Mouse (Mus musculus): ENCODE measurements around the gene Rps15a. TPM values are rescaled to one million over a fixed set of nuclear protein-coding genes. Genes with fewer than 3 reads are reported as not detected.

The Rps15a gene
- total and polyA plus RNA-seq, 3 experiments, result 517 to 865 (median 581) TPM

DNA sequence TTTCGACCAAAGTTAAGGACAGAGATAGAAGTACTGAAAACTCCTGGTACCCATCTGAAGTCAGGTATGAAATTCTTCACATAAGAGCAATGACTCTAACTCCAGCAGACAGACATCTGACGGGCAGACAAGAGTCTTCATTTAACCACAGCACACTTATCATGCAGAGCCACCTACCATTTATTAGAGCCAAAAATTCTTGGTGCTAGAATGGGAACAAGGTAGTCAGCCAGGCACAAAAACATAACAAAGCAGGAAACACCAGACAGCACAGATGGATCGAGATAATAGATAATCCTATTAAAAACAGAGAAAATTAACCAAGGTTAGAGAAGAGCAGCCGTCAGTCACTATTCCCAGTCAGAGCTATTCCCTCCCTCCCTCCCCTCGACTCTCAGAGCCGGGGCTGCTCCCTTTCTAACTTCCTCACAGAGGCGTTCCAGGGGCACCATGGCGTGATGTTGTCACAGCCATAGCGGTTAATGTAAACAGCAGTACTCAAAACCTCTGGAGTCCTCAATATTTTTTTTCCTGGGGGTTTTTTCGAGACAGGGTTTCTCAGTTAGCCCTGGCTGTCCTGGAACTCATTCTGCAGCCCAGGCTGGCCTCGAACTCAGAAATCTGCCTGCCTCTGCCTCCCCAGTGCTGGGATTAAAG lies 10.4 kb upstream of the Rps15a start:
- Histone ChIP-seq H3K4me3 (no peak overlapping the region), H3K36me3 (ENCODE audit: control insufficient read depth, insufficient read depth, low read length) (peaks cover 10% of the 10 kb centered on the region), H3K27ac (no peak overlapping the region), H3K79me2 (replicated peaks; ENCODE audit: control insufficient read depth, insufficient read depth, low read length) (peaks cover 3% of the 10 kb centered on the region), H3K9ac (ENCODE audit: low read depth, low read length) (no peak overlapping the region), H3K27me3 (ENCODE audit: control insufficient read depth, insufficient read depth, low read length) (no peaks in the 10 kb centered on the region), H3K4me1 (ENCODE audit: control insufficient read depth, insufficient read depth, low read length) (peaks cover 1% of the 10 kb centered on the region; the same call in 1 of the 2 replicates)
- intact Hi-C loops (cut with DNase I), result loop anchor here (5.0 kb wide), 1 partner anchor 151 kb away; no protein-coding TSS in a partner anchor
- 63% methylated on average over 11 of the region's 11 CpGs for WGBS
- DNase-seq, result no peak
- TF ChIP-seq POLR2A (IDR thresholded peaks at IDR 0.05; ENCODE audit: insufficient read depth, low read depth, low read length) (no peak), EP300 (IDR thresholded peaks at IDR 0.05; ENCODE audit: insufficient read depth, low read depth, low read length) (no peak), CTCF (IDR thresholded peaks at IDR 0.05) (no peak)

DNA sequence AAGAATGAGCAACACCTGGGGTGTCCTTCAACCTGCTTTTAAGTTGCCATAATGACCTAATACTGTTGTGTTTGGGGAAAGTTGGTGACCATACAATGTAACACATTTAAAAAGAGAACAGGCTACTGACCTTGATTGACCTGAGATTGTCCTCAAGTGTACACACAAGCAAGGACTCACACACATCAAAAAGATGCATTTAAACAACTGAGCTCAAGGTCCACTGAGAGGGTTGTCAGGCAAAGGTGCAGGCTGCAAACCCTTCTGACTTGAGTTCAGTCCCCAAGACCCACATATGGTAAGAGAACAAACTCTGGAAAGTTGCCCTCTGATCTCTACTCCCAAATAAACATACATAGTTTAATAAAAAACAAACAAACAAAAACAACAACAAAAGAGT lies 9.7 kb upstream of the Rps15a start:
- Histone ChIP-seq H3K4me3 (no peak overlapping the region), H3K27ac (no peak overlapping the region), H3K9ac (ENCODE audit: low read depth, low read length) (no peak overlapping the region), H3K79me2 (replicated peaks; ENCODE audit: control insufficient read depth, insufficient read depth, low read length) (peaks cover 3% of the 10 kb centered on the region), H3K36me3 (ENCODE audit: control insufficient read depth, insufficient read depth, low read length) (peaks cover 10% of the 10 kb centered on the region), H3K27me3 (ENCODE audit: control insufficient read depth, insufficient read depth, low read length) (no peaks in the 10 kb centered on the region), H3K4me1 (ENCODE audit: control insufficient read depth, insufficient read depth, low read length) (peaks cover 1% of the 10 kb centered on the region; the same call in 1 of the 2 replicates)
- intact Hi-C loops (cut with DNase I), result loop anchor here (5.0 kb wide), 1 partner anchor 152 kb away; no protein-coding TSS in a partner anchor
- no peak for TF ChIP-seq CTCF (IDR thresholded peaks at IDR 0.05)
- no peak for TF ChIP-seq POLR2A (IDR thresholded peaks at IDR 0.05; ENCODE audit: insufficient read depth, low read depth, low read length)
- TF ChIP-seq EP300 (IDR thresholded peaks at IDR 0.05; ENCODE audit: insufficient read depth, low read depth, low read length), result no peak
- no peak for DNase-seq

DNA sequence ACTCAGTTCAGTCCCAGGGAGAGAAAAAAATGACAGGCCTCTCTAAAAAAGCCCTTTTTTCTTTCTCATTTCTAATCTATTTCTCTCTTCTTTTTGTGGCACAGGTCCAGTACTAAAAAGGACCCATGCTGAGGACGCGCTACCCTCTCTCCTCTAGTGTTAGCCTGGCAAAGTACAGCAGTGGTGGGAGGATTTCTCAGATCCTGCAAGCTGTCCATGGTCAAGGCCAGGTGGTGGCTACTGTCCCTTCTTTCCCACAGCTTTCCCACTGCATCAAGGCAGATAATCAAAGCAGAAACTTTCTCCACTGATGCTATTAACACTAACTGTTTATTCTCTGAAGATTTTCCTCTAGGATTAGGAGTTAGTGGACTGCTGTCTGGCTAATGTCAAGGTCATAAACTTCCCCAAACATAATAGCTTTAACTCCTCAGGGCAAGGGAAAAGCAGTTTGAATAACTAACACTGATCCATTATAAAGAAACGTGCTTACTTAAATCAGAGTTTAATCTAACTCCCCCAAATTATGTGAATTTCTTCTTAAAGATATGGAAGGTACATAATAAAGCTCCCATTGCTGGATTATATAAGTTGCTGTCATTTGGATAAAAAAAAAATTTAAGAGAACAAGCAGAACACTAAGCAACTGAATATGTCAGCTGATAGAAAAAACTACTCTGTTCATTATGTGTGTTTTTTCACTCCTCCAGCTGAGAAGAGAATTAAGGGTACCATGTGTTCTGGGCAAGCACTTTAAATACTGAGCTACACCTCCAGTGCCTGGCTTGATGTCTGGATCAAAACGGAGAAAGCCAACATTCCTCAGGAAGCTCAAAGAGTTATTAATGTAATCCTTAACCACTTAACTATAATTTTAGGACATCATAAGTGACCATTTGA lies 7.8 kb upstream of the Rps15a start:
- Histone ChIP-seq H3K36me3 (ENCODE audit: control insufficient read depth, insufficient read depth, low read length) (peaks cover 10% of the 10 kb centered on the region), H3K9ac (ENCODE audit: low read depth, low read length) (no peak overlapping the region), H3K79me2 (replicated peaks; ENCODE audit: control insufficient read depth, insufficient read depth, low read length) (peaks cover 3% of the 10 kb centered on the region), H3K4me3 (no peak overlapping the region), H3K27me3 (ENCODE audit: control insufficient read depth, insufficient read depth, low read length) (no peaks in the 10 kb centered on the region), H3K4me1 (ENCODE audit: control insufficient read depth, insufficient read depth, low read length) (peaks cover 1% of the 10 kb centered on the region; the same call in 1 of the 2 replicates), H3K27ac (no peak overlapping the region)
- DNase-seq, result no peak
- TF ChIP-seq EP300 (IDR thresholded peaks at IDR 0.05; ENCODE audit: insufficient read depth, low read depth, low read length) (no peak), POLR2A (IDR thresholded peaks at IDR 0.05; ENCODE audit: insufficient read depth, low read depth, low read length) (no peak), CTCF (IDR thresholded peaks at IDR 0.05) (no peak)
- intact Hi-C loops (cut with DNase I), result no loop called here
- 83% methylated on average over 4 of the region's 4 CpGs for WGBS

DNA sequence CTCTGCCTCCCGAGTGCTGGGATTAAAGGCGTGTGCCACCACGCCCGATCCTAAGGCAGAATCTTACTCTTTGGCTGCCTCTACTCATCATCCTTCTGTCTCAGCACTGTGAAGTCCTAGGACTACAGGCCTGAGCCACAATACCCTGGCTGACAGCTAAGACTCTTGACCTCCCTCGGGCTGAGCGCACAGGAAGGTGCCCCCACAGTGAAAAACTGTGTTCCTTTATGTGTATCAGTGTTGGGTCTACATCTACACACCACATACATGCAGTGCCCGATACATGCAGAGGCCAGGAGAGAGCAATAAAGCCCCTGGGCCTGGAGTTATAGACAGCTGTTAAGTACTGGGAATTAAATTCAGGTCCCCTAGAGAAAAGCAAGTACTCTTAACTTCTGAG lies 6.2 kb upstream of the Rps15a start:
- H3K27me3 ChIP-seq (ENCODE audit: control insufficient read depth, insufficient read depth, low read length), result no peaks in the 10 kb centered on the region
- DNase-seq, result no peak
- intact Hi-C loops (cut with DNase I), result no loop called here
- 96% methylated on average over 7 of the region's 7 CpGs for WGBS
- H3K4me1 ChIP-seq (ENCODE audit: control insufficient read depth, insufficient read depth, low read length), result no peaks in the 10 kb centered on the region; the same call in 1 of the 2 replicates
- H3K36me3 ChIP-seq (ENCODE audit: control insufficient read depth, insufficient read depth, low read length), result peaks cover 3% of the 10 kb centered on the region
- TF ChIP-seq EP300 (IDR thresholded peaks at IDR 0.05; ENCODE audit: insufficient read depth, low read depth, low read length) (no peak), CTCF (IDR thresholded peaks at IDR 0.05) (no peak), POLR2A (IDR thresholded peaks at IDR 0.05; ENCODE audit: insufficient read depth, low read depth, low read length) (no peak)
- H3K27ac ChIP-seq, result no peak overlapping the region
- peaks cover 3% of the 10 kb centered on the region for H3K79me2 ChIP-seq (replicated peaks; ENCODE audit: control insufficient read depth, insufficient read depth, low read length)
- no peak overlapping the region for H3K9ac ChIP-seq (ENCODE audit: low read depth, low read length)
- H3K4me3 ChIP-seq, result no peak overlapping the region

DNA sequence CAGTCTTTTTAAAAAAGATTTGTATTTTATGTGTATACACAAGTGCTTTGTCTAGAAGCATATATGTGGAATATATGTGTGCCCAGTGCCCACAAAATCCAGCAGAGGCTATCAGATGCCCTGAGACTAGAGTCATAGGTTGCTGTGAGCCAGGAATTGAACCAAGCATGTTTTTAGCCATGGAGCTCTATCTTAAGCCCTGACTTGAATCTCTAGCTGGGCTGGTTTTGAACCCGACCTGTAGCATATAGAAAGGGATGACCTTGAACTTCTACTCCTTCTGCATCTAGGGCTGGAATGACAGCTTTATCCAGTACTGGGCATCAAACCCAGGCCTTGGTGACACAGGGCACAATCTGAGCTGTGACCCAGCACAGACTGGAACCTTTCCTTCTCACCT lies 4.7 kb upstream of the Rps15a start:
- Histone ChIP-seq H3K27me3 (ENCODE audit: control insufficient read depth, insufficient read depth, low read length) (no peaks in the 10 kb centered on the region), H3K36me3 (ENCODE audit: control insufficient read depth, insufficient read depth, low read length) (no peaks in the 10 kb centered on the region; the same call in 1 of the 2 replicates), H3K4me3 (no peak overlapping the region), H3K79me2 (replicated peaks; ENCODE audit: control insufficient read depth, insufficient read depth, low read length) (peaks cover 2% of the 10 kb centered on the region; the same call in 1 of the 2 replicates), H3K4me1 (ENCODE audit: control insufficient read depth, insufficient read depth, low read length) (no peaks in the 10 kb centered on the region), H3K27ac (no peak overlapping the region), H3K9ac (ENCODE audit: low read depth, low read length) (no peak overlapping the region)
- 85% methylated on average over 1 of the region's 1 CpGs for WGBS
- intact Hi-C loops (cut with DNase I), result no loop called here
- no peak for DNase-seq
- no peak for TF ChIP-seq EP300 (IDR thresholded peaks at IDR 0.05; ENCODE audit: insufficient read depth, low read depth, low read length)
- no peak for TF ChIP-seq CTCF (IDR thresholded peaks at IDR 0.05)
- TF ChIP-seq POLR2A (IDR thresholded peaks at IDR 0.05; ENCODE audit: insufficient read depth, low read depth, low read length), result no peak
